Mouse (Mus musculus) stomach, embryonic 14.5 days (tissue): Measurements from ENCODE around the gene Wfdc5. TPM values are rescaled to one million over a fixed set of nuclear protein-coding genes. Genes with fewer than 3 reads are reported as not detected.
A peak's percentile ranks its signal among the peaks of the same experiment; 100 is the strongest.

Source experiments
- ATAC-seq: fragments of 200-750 bp; cut with Nextera tagmentation; 2 replicates; pipeline ENCODE4 v1.8.0; 2017; ENCODE audit warnings: low read depth, moderate TSS enrichment; ENCODE audit not compliant: insufficient number of reproducible peaks, insufficient read depth, low FRiP score
- H3K27ac ChIP-seq: fragments of 300-500 bp; sonication (generic); 2 replicates; pipeline ENCODE4 v1.5.1; 2014; ENCODE audit warnings: mild to moderate bottlenecking, low read length, moderate library complexity, mixed read lengths
- H3K27me3 ChIP-seq: fragments of 300-500 bp; sonication (generic); 2 replicates; pipeline ENCODE4 v1.6.1; 2014; ENCODE audit warnings: low read length, control low read depth, mixed read lengths; ENCODE audit not compliant: control insufficient read depth, insufficient read depth
- H3K36me3 ChIP-seq: fragments of 300-500 bp; sonication (generic); 2 replicates; pipeline ENCODE4 v1.6.1; 2014; ENCODE audit warnings: mild to moderate bottlenecking, control low read depth, low read length, moderate library complexity, mixed read lengths; ENCODE audit not compliant: control insufficient read depth, insufficient read depth
- H3K4me1 ChIP-seq: fragments of 300-500 bp; sonication (generic); 2 replicates; pipeline ENCODE4 v1.6.1; 2014; ENCODE audit warnings: low read length, control low read depth, mixed read lengths; ENCODE audit not compliant: control insufficient read depth, insufficient read depth
- H3K4me2 ChIP-seq: fragments of 300-500 bp; sonication (generic); replicated peaks from 2 replicates; pipeline ENCODE4 v1.6.1; 2014; ENCODE audit warnings: low read depth, low read length, control low read depth
- H3K4me3 ChIP-seq: fragments of 300-500 bp; sonication (generic); 2 replicates; pipeline ENCODE4 v1.5.1; 2014; ENCODE audit warnings: low read depth, low read length, control low read depth
- H3K9ac ChIP-seq: fragments of 300-500 bp; sonication (generic); replicated peaks from 2 replicates; pipeline ENCODE4 v1.6.1; 2014; ENCODE audit warnings: low read depth, mild to moderate bottlenecking, control low read depth, low read length, moderate library complexity, mixed read lengths
- H3K9me3 ChIP-seq: fragments of 300-500 bp; sonication (generic); 2 replicates; pipeline ENCODE4 v1.6.1; 2016; ENCODE audit warnings: low read depth, low read length, control low read depth; ENCODE audit not compliant: control insufficient read depth
- WGBS: fragments of 180-500 bp; shearing (Covaris S2); extraction: QIAGEN DNeasy Blood & Tissue Kit; methylation state at CpG from one replicate; pipeline ENCODE4 v1.1.7; 2014; 5-methylcytosine and 5-hydroxymethylcytosine counted together
- polyA plus RNA-seq: library from polyadenylated mRNA; unstranded; fragments of >200 nt; fragmentation: Nextera tagmentation; extraction: Ambion mirVana; gene quantifications from 2 replicates; pipeline ENCODE4 v1.2.1, GENCODE M21; 2014

Wfdc5 gene
- polyA plus RNA-seq, 1 experiment from 2014 or later, result not detected

- peaks cover 47% of the 10 kb centered on the region for H3K27me3 ChIP-seq
- WGBS, result 11% methylated on average over 42 of the region's 42 CpGs
- 0 out of 2 replicates have a peak, but pooled peaks have one; percentile 37 for ATAC-seq
These were observed 14.0 kb downstream of the Wfdc5 start for GRCm38 (mm10) chr2:164168571-164168946.

GRCm38 (mm10) chr2:164167752-164168570 lies 14.6 kb downstream of the Wfdc5 start:
- peak overlapping the region; percentile 32 for H3K4me3 ChIP-seq
- no peaks in the 10 kb centered on the region for H3K36me3 ChIP-seq
- peaks cover 9% of the 10 kb centered on the region for H3K4me1 ChIP-seq
- H3K27ac ChIP-seq, result no peak overlapping the region
- no peak; the same call in 1 of the 2 replicates for ATAC-seq
- peaks cover 47% of the 10 kb centered on the region for H3K27me3 ChIP-seq
- H3K4me2 ChIP-seq, result peak overlapping the region; percentile 55
- no peaks in the 10 kb centered on the region for H3K9me3 ChIP-seq
- WGBS, result 9% methylated on average over 83 of the region's 90 CpGs
- no peak overlapping the region for H3K9ac ChIP-seq

More at GRCm38 (mm10) chr2:164168571-164168946, 14.0 kb downstream of the Wfdc5 start:
- Histone ChIP-seq H3K9me3 (no peaks in the 10 kb centered on the region), H3K4me1 (peaks cover 9% of the 10 kb centered on the region), H3K4me3 (peak overlapping the region; percentile 32), H3K36me3 (no peaks in the 10 kb centered on the region), H3K4me2 (peak overlapping the region; percentile 55), H3K27ac (no peak overlapping the region), H3K9ac (no peak overlapping the region)

- Histone ChIP-seq H3K9me3 (no peaks in the 10 kb centered on the region), H3K36me3 (no peaks in the 10 kb centered on the region), H3K4me3 (no peak overlapping the region), H3K9ac (no peak overlapping the region), H3K27me3 (peaks cover 30% of the 10 kb centered on the region), H3K27ac (no peak overlapping the region), H3K4me1 (peaks cover 11% of the 10 kb centered on the region), H3K4me2 (no peak overlapping the region)
- 91% methylated on average over 5 of the region's 5 CpGs for WGBS
- no peak for ATAC-seq
These were observed 17.6 kb downstream of the Wfdc5 start for GRCm38 (mm10) chr2:164164941-164165340.

- 0 out of 2 replicates have a peak, but pooled peaks cover 3% of the 10 kb centered on the region for H3K27me3 ChIP-seq
- H3K4me2 ChIP-seq, result no peak overlapping the region
- no peaks in the 10 kb centered on the region for H3K9me3 ChIP-seq
- 68% methylated on average over 11 of the region's 11 CpGs for WGBS
- no peak overlapping the region for H3K4me3 ChIP-seq
- H3K27ac ChIP-seq, result no peak overlapping the region
- 0 out of 2 replicates have a peak, but pooled peaks cover 2% of the 10 kb centered on the region for H3K4me1 ChIP-seq
- H3K9ac ChIP-seq, result no peak overlapping the region
- ATAC-seq, result no peak
- H3K36me3 ChIP-seq, result no peaks in the 10 kb centered on the region
These were observed 21.0 kb downstream of the Wfdc5 start for GRCm38 (mm10) chr2:164161515-164162055.

- Histone ChIP-seq H3K27ac (no peak overlapping the region), H3K4me2 (no peak overlapping the region), H3K27me3 (no peaks in the 10 kb centered on the region), H3K9ac (no peak overlapping the region), H3K9me3 (no peaks in the 10 kb centered on the region), H3K4me1 (0 out of 2 replicates have a peak, but pooled peaks cover 2% of the 10 kb centered on the region), H3K4me3 (no peak overlapping the region), H3K36me3 (peaks cover under 1% of the 10 kb centered on the region)
- 92% methylated on average over 2 of the region's 2 CpGs for WGBS
- no peak for ATAC-seq
These were observed 23.7 kb downstream of the Wfdc5 start for GRCm38 (mm10) chr2:164158838-164159237.

GRCm38 (mm10) chr2:164156158-164156557 lies 26.4 kb downstream of the Wfdc5 start:
- no peaks in the 10 kb centered on the region for H3K27me3 ChIP-seq
- 87% methylated on average over 7 of the region's 7 CpGs for WGBS
- no peaks in the 10 kb centered on the region for H3K9me3 ChIP-seq
- H3K4me2 ChIP-seq, result no peak overlapping the region
- H3K36me3 ChIP-seq, result peaks cover 16% of the 10 kb centered on the region
- H3K27ac ChIP-seq, result no peak overlapping the region
- H3K9ac ChIP-seq, result no peak overlapping the region
- no peak overlapping the region for H3K4me3 ChIP-seq
- 0 out of 2 replicates have a peak, but pooled peaks cover 2% of the 10 kb centered on the region for H3K4me1 ChIP-seq
- ATAC-seq, result no peak

GRCm38 (mm10) chr2:164154007-164154406 lies 28.5 kb downstream of the Wfdc5 start:
- 92% methylated on average over 10 of the region's 10 CpGs for WGBS
- no peak overlapping the region for H3K9ac ChIP-seq
- H3K4me2 ChIP-seq, result no peak overlapping the region
- H3K36me3 ChIP-seq, result peaks cover 16% of the 10 kb centered on the region
- H3K27me3 ChIP-seq, result no peaks in the 10 kb centered on the region
- H3K4me3 ChIP-seq, result no peak overlapping the region
- H3K27ac ChIP-seq, result no peak overlapping the region
- no peaks in the 10 kb centered on the region for H3K9me3 ChIP-seq
- H3K4me1 ChIP-seq, result peaks cover 14% of the 10 kb centered on the region; the same call in 1 of the 2 replicates
- no peak for ATAC-seq

- peaks cover 16% of the 10 kb centered on the region for H3K36me3 ChIP-seq
- no peaks in the 10 kb centered on the region for H3K9me3 ChIP-seq
- H3K4me3 ChIP-seq, result no peak overlapping the region
- no peak overlapping the region for H3K9ac ChIP-seq
- H3K4me1 ChIP-seq, result peaks cover 14% of the 10 kb centered on the region; the same call in 1 of the 2 replicates
- H3K27me3 ChIP-seq, result no peaks in the 10 kb centered on the region
- no peak overlapping the region for H3K27ac ChIP-seq
- no peak overlapping the region for H3K4me2 ChIP-seq
- WGBS, result 92% methylated on average over 11 of the region's 11 CpGs
- ATAC-seq, result no peak
These were observed 30.2 kb downstream of the Wfdc5 start for GRCm38 (mm10) chr2:164152341-164152740.
